16 mouse cellular contexts compared by ENCODE assay signal in genomic region chr12:70422322-70423118, GRCm38 (mm10). TPM values are rescaled to one million over a fixed set of nuclear protein-coding genes. Genes with fewer than 3 reads are reported as not detected.
DNase-seq lines count a peak whose midpoint lies in the region; ATAC-seq and TF ChIP-seq lines count a peak whose summit lies in the region.
"Had no signal": no experiment of that assay in that cellular context is flagged by ENCODE, and none has a peak within 500 bp of the region (broad histone marks: within the 10 kb centered on the region; RNA-seq: fewer than 3 reads in every experiment).

No protein-coding gene starts in this region.

- H3K4me1 ChIP-seq in hindbrain, embryonic 14.5 days (replicated peaks; ENCODE audit: control insufficient read depth, insufficient read depth, low read length) = peaks cover 8% of the 10 kb centered on the region; the same call in 1 of the 2 replicates
- peaks cover 9% of the 10 kb centered on the region for H3K4me1 ChIP-seq in neural tube, embryonic 12.5 days
- H3K4me1 ChIP-seq in lung, adult 2 months (ENCODE audit: control insufficient read depth, insufficient read depth, low read length) = no peaks in the 10 kb centered on the region
- H3K4me1 ChIP-seq: embryonic facial prominence, embryonic 15.5 days; heart, embryonic 10.5 days; limb, embryonic 12.5 days had no signal

- H3K9me3 ChIP-seq in hindbrain, embryonic 14.5 days (ENCODE audit: control insufficient read depth, low read length) = no peaks in the 10 kb centered on the region
- H3K9me3 ChIP-seq in neural tube, embryonic 12.5 days = 0 out of 2 replicates have a peak, but pooled peaks cover 5% of the 10 kb centered on the region
- H3K9me3 ChIP-seq: embryonic facial prominence, embryonic 15.5 days; heart, embryonic 10.5 days; lung, embryonic 15.5 days had no signal

- no peak for TF ChIP-seq CTCF in lung, adult 2 months (IDR thresholded peaks at IDR 0.05; ENCODE audit: insufficient read depth, low read length)

- 0 out of 2 replicates have a peak overlapping the region, but pooled peaks have one; percentile 32 for H3K27ac ChIP-seq in hindbrain, embryonic 14.5 days
- H3K27ac ChIP-seq in neural tube, embryonic 12.5 days = peak overlapping the region; percentile 26; the same call in 1 of the 2 replicates
- H3K27ac ChIP-seq: embryonic facial prominence, embryonic 15.5 days; heart, embryonic 10.5 days; limb, embryonic 12.5 days; lung, embryonic 15.5 days had no signal

- no peak overlapping the region for H3K9ac ChIP-seq in hindbrain, embryonic 14.5 days
- H3K9ac ChIP-seq in neural tube, embryonic 12.5 days = no peak overlapping the region
- H3K9ac ChIP-seq: embryonic facial prominence, embryonic 15.5 days; limb, embryonic 12.5 days; lung, embryonic 15.5 days had no signal

- H3K27me3 ChIP-seq in hindbrain, embryonic 14.5 days (ENCODE audit: control insufficient read depth, insufficient read depth, low read length) = no peaks in the 10 kb centered on the region
- H3K27me3 ChIP-seq in neural tube, embryonic 12.5 days (replicated peaks) = no peaks in the 10 kb centered on the region
- H3K27me3 ChIP-seq: embryonic facial prominence, embryonic 15.5 days; limb, embryonic 12.5 days; lung, embryonic 15.5 days had no signal

- peak; percentile 23 for DNase-seq in heart, adult 11 months
- DNase-seq in heart, adult 8-10 months (ENCODE audit: low spot score) = no peak
- peak; percentile 71 for DNase-seq in embryo, embryonic 11 days
- peak; percentile 35 for DNase-seq in hindbrain, embryonic 14.5 days (ENCODE audit: low spot score)
- DNase-seq in spleen, postnatal 36 days (ENCODE audit: low spot score in 2 of 2) = no peak
- no peak for DNase-seq in B cell, adult 2 months
- no peak for DNase-seq in lung, adult 2 months
- DNase-seq: cerebellum, adult 8-10 months; heart, postnatal 4 days; kidney, adult 9 months; thymus, postnatal 36 days had no signal

- H3K4me3 ChIP-seq in hindbrain, embryonic 14.5 days (replicated peaks; ENCODE audit: low read length) = no peak overlapping the region
- H3K4me3 ChIP-seq in neural tube, embryonic 12.5 days = no peak overlapping the region
- H3K4me3 ChIP-seq in lung, adult 2 months (replicated peaks; ENCODE audit: extremely low read depth, low read depth, low read length) = no peak overlapping the region
- H3K4me3 ChIP-seq: embryonic facial prominence, embryonic 15.5 days; heart, embryonic 10.5 days; limb, embryonic 12.5 days; lung, embryonic 15.5 days had no signal

- TF ChIP-seq POLR2A in lung, adult 2 months (IDR thresholded peaks at IDR 0.05; ENCODE audit: borderline replicate concordance, extremely low read depth, low read depth, low read length) = no peak

- 24% methylated on average over 9 of the region's 9 CpGs for WGBS in hindbrain, embryonic 14.5 days
- WGBS in neural tube, embryonic 12.5 days = 28% methylated on average over 9 of the region's 9 CpGs
- WGBS in lung, adult 2 months = 76% methylated on average over 9 of the region's 9 CpGs

- H3K36me3 ChIP-seq in hindbrain, embryonic 14.5 days (replicated peaks; ENCODE audit: control insufficient read depth, insufficient read depth) = no peaks in the 10 kb centered on the region
- no peaks in the 10 kb centered on the region for H3K36me3 ChIP-seq in neural tube, embryonic 12.5 days
- H3K36me3 ChIP-seq: embryonic facial prominence, embryonic 15.5 days; heart, embryonic 10.5 days; limb, embryonic 12.5 days; lung, embryonic 15.5 days had no signal

- ATAC-seq in hindbrain, embryonic 14.5 days (ENCODE audit: low FRiP score) = 0 out of 2 replicates have a peak, but pooled peaks have one; percentile 43
- ATAC-seq in neural tube, embryonic 12.5 days (ENCODE audit: low FRiP score, low read depth) = peak; percentile 91

- no peak overlapping the region for H3K4me2 ChIP-seq in hindbrain, embryonic 14.5 days (replicated peaks)
- no peak overlapping the region for H3K4me2 ChIP-seq in neural tube, embryonic 12.5 days (replicated peaks)
- H3K4me2 ChIP-seq: embryonic facial prominence, embryonic 15.5 days; limb, embryonic 12.5 days; lung, embryonic 15.5 days had no signal

RNA-seq across cellular contexts. Expression of gene Tmx1, which starts 30.4 kb away (rescaled TPM):
- 10 to 100 TPM; 25.4 to 35.4 (median 30.8) TPM for total RNA-seq in heart, adult 8-10 months (2022)
- 108 and 117 TPM in 2 replicates for polyA plus RNA-seq in hindbrain, embryonic 14.5 days (2014; fragmentation: Nextera tagmentation; extraction: Ambion mirVana)
- polyA plus RNA-seq in neural tube, embryonic 12.5 days (2016; fragmentation: Nextera tagmentation; extraction: Ambion mirVana) = 138 TPM in 2 replicates
- polyA plus RNA-seq in lung, adult 2 months (2012; rRNA removed) = 5.2 and 9.1 TPM in 2 replicates

Comparison
In these comparisons a context has a peak if more than half of its experiments do, and no peak if none do; other contexts are left out.
1. DNase-seq: peak in heart, adult 11 months (single experiment), embryo, embryonic 11 days (single experiment) and hindbrain, embryonic 14.5 days (single experiment); none in heart, adult 8-10 months (single experiment), spleen, postnatal 36 days (0 of 2), B cell, adult 2 months (0 of 2) and lung, adult 2 months (single experiment).
2. RNA of gene Tmx1, which starts 30.4 kb away (polyA plus RNA-seq): 138 TPM in neural tube, embryonic 12.5 days and 108 to 117 TPM in hindbrain, embryonic 14.5 days; 5.2 to 9.1 TPM in lung, adult 2 months; every median in the first group is over 10 times any median in the second.